Mouse (Mus musculus): ENCODE data around the gene Babam1.

DNA sequence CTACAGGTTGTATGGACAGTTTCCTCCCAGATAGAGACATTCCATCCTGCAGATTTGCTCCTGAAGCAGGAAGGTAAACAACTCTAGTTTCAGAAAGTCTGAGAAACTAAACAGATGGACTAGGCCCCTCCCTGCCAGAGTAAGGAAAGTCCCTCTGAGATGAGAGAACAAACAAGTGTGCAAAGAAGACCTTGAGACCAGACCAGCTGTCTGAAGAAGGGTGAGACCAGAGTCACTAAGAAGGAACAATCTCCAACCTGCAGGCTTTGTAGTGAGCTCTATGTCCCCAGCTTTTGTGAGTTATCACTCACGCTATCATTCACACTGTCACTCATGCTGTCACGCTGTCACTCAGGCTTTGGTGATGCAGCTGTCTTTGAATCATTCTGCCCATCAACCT, 5.0 kb upstream of the Babam1 start:
- no peak for TF ChIP-seq CTCF (IDR thresholded peaks at IDR 0.05; ENCODE audit: low read depth)
- TF ChIP-seq EP300 (IDR thresholded peaks at IDR 0.05; ENCODE audit: low read depth): no peak
